Mouse (Mus musculus) gastrocnemius, postnatal 10 days (tissue): ENCODE results near the gene Tnrc18. TPM values are rescaled to one million over a fixed set of nuclear protein-coding genes. Genes with fewer than 3 reads are reported as not detected.

ENCODE experiments used
- DNase-seq: peaks from one replicate; pipeline ENCODE4 v3.0.0; 2021; ENCODE audit warnings: mixed read lengths
- total RNA-seq, 2 experiments: library from RNA; stranded (reverse); gene quantifications; 2 replicates each; pipeline ENCODE4 v1.2.3; 2021

Tnrc18 gene
- total RNA-seq, 2 experiments from 2014 or later, result 44.8 to 64.7 TPM

- no peak for DNase-seq
These were observed 128.6 kb downstream of the Tnrc18 start for GRCm38 (mm10) chr5:142688866-142689265.

DNA sequence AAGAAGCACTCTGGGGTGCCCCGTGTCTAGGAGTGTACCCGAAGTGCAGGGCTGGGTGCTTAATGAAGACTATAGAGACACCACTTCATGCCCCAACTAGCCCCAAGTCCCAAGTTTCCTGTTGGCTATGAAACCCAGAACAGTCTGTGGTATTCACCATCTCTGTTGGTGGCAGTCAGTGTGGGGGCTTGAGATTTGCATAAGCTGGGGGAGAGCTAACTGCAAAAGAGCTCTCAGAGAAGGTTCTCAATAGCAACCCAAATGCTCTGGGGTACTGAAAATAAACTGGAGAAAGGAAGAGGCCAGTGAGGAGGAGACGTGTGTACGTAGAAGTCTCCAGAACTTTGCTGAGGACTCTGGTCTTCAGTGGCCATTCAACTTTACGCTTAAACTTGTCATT is 134.9 kb downstream of the Tnrc18 start:
- no peak for DNase-seq

DNA sequence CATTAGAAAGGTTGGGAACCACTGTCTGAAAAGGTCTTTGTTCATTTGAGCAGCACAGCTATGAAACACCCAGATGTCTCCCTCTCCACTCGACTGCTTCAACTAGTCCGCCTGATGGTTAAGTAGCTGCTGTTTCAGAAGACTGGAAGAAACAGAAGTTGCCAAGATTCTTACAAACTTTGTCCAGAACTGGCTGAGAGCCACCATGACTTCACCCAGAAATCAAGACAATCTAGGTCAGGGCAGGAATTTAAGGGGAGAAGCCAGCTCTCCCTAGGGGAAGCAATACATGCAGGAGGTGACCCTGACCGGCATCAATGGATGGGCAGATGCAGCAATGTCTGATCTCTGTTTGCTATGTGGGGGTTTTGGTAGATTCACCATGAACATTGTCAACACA is 135.6 kb downstream of the Tnrc18 start:
- DNase-seq, result no peak

- no peak for DNase-seq
These were observed 138.4 kb downstream of the Tnrc18 start for GRCm38 (mm10) chr5:142679065-142679464.

GRCm38 (mm10) chr5:142678141-142678571 is 139.3 kb downstream of the Tnrc18 start:
- DNase-seq, result no peak

Other genes with a start within 250 kb of the Tnrc18 start
- under 1 TPM; 0.31 to 0.43 TPM for gene Mmd2, start 208.9 kb downstream of the Tnrc18 start, total RNA-seq
- gene Wipi2, start 190.0 kb downstream of the Tnrc18 start, total RNA-seq, result 10 to 100 TPM; 29.2 to 33.6 TPM
- under 1 TPM; 0.56 to 0.65 TPM for gene Slc29a4, start 125.2 kb downstream of the Tnrc18 start, total RNA-seq
- 1 to 10 TPM; 7.1 to 8.4 TPM for gene Fbxl18, start 77.8 kb upstream of the Tnrc18 start, total RNA-seq
- gene Actb, start 89.1 kb upstream of the Tnrc18 start, total RNA-seq, result 1,000 to 10,000 TPM; 1,451 to 1,869 TPM
- 100 to 1,000 TPM in 1 of 2 experiments, 10 to 100 TPM in 1; 94.0 to 121 TPM for gene Fscn1, start 142.7 kb upstream of the Tnrc18 start, total RNA-seq